Mouse (Mus musculus): ENCODE data around the gene Ccdc177. TPM values are rescaled to one million over a fixed set of nuclear protein-coding genes. Genes with fewer than 3 reads are reported as not detected.
"Not testable (repeated sequence)": the region's sequence is repeated elsewhere in the genome, so short reads cannot be mapped to it uniquely, and the experiment has no call there.

The Ccdc177 gene
- polyA plus RNA-seq, 1 experiment from 2014 or later: 0.17 TPM

DNA sequence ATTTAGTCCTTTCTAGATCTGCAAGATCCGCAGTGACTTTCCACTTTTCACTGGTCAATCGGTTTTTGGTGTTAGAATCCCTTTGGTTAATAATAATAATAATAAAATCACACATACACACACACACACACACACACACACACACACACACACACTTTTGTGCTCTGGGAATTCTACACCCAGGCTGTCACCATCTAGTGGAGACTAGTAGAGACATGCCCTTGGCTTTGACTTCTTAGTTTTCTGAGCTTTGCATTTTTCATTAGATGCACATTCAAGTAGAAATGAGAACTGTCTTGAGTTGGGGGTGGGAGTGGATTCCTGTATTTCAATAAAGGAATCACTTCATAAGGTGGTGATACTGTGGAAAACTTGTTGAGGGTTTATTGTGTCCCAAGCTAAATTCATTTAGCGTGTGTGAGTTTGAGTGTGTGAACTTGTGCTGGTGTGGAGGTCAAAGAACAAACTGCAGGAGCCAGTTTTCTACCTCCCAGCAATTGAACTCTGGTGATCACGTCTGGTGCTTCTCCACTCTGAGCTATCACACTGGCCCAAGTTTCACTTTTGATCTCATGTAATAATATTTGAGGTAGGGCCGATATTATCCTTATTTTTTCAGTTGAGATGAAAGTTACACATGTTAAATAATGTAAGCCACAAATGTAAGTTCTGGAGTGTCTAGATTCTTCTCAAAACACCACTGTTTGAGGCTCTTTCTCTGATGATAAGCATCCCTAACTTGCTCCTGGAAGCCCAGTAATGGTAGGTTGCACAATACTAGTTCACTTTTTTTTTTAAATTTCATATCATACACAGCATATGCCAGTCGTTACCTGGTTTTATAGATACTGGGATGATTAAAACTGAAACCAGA, 31.3 kb upstream of the Ccdc177 start:
- Histone ChIP-seq H3K4me3 (replicated peaks) (peak overlapping the region; percentile 99), H3K9ac (peak overlapping the region; percentile 93), H3K27me3 (0 out of 2 replicates have a peak, but pooled peaks cover 8% of the 10 kb centered on the region), H3K4me2 (peak overlapping the region; percentile 68), H3K27ac (peak overlapping the region; percentile 97), H3K36me3 (no peaks in the 10 kb centered on the region), H3K9me3 (replicated peaks) (no peaks in the 10 kb centered on the region), H3K4me1 (peaks cover 41% of the 10 kb centered on the region)
- 40% methylated on average over 6 of the region's 6 CpGs for WGBS
- ATAC-seq (replicated peaks; ENCODE audit: low FRiP score): no peak

DNA sequence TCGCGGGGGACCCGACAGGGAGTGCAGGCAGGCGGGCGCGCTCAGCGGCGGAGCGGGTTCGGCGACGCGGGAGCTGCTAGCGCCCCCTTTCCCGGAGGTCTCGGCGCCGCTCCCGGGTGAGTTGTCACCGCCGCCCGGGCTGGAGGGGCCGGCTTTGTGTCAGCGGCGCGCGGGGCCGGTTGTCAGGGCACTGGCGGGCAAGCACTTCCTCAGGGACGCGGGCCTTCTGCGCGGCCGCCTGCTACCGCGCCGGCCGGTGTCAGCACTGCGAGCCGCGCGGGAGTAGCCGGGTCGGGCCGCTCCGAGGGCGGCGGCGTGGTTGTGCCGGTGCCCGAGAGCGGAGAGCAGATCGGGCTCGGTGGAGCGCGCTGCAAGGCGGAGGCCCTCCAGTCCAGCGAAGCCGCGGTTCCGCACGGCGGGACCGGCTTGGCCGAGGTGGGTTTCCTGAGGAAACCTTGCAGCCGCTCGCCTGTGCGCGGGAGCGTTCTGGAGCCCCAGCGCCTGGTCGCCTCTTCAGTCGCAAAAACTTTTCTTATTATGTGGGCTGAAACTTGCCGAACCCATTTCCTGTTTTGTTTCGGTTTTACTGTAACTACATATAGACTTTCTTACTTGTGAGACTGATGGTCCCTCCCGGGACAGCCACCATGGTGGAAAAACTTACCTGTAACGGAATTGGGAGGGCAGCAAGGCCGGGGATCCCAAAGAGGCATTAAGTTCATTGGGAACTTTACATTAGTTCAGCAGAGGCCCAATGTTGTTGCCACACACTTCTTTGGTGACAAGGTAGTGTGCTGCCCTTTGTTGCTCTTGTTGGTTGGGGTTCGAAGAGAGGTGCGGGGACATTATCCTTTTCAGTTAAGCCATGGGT, 30.4 kb upstream of the Ccdc177 start:
- Histone ChIP-seq H3K27me3 (0 out of 2 replicates have a peak, but pooled peaks cover 8% of the 10 kb centered on the region), H3K36me3 (no peaks in the 10 kb centered on the region), H3K4me1 (peaks cover 41% of the 10 kb centered on the region), H3K9me3 (replicated peaks) (no peaks in the 10 kb centered on the region), H3K27ac (peak overlapping the region; percentile 97), H3K4me2 (peak overlapping the region; percentile 68), H3K9ac (peak overlapping the region; percentile 93), H3K4me3 (replicated peaks) (peak overlapping the region; percentile 99)
- peak; percentile 76 for ATAC-seq (replicated peaks; ENCODE audit: low FRiP score)
- WGBS: under 1% methylated on average over 80 of the region's 80 CpGs

DNA sequence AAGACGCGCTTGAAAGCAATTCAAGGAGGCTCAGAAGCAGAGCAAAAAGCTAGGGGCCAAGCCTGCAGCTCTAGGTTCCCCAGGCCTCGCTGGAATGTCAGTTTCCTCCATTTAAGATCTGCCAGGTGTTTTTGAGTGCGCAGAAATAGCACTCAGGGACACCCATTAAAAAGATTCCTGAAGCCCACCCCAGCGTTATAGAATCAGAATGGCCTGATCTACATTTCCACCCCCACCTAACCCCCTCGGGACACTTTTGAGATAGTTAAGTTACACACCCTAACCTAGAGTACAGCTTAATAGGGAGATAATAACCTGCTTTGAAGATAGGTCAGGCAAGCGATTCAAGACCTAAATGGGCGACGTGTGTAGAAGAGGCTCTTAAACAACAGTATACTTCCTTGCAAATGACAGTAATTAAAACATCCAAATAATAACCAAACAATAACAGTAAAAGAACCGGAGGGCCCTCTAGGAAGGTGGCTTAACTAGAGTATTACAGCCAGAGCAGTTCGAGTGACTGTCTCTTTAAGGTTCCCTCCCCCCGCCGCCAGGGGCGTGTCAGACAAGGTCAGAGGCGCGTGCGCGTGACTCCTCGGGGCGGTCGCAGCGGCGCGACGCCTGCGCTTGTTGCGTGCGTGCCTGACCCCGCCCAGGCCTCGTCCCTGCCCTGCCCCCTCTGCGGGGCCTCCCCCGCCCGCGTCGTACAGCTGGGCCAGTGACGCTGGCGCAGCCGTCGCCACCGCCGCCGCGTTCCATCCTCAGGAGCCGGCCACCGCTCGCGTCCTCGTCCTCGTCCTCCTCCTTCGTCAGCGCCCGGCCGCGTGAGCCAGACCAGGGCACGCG, 29.6 kb upstream of the Ccdc177 start, which contains the start of gene Susd6:
Gene Susd6 (plus strand): TSS at position 662 of the 846 bp plus-strand sequence.
- Histone ChIP-seq H3K27me3 (0 out of 2 replicates have a peak, but pooled peaks cover 8% of the 10 kb centered on the region), H3K4me3 (replicated peaks) (peak within 1 kb of the TSS; percentile 99), H3K4me2 (peak within 1 kb of the TSS; percentile 68), H3K9me3 (replicated peaks) (no peaks in the 10 kb centered on the region), H3K9ac (peak within 1 kb of the TSS; percentile 93), H3K4me1 (peaks cover 39% of the 10 kb centered on the region), H3K27ac (peak within 1 kb of the TSS; percentile 97), H3K36me3 (no peaks in the 10 kb centered on the region)
- 2% methylated on average over 56 of the region's 56 CpGs for WGBS
- peak; percentile 99 for ATAC-seq (replicated peaks; ENCODE audit: low FRiP score)

DNA sequence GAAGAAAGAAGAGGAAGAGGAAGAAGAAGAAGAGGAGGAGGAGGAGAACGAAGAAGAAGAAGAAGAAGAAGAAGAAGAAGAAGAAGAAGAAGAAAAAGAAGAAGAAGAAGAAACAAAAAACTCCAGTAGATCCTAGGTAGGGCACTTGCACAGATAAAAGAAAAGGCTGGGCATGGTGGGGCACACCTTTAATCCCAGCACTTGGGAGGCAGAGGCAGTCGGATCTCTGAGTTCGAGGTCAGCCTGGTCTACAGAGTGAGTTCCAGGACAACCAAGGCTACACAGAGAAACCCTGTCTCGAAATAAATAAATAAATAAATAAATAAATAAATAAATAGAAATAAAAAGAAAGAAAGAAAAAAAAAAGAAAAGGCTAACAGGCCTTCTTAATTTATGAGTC, 28.8 kb upstream of the Ccdc177 start:
- H3K4me2 ChIP-seq: not testable (repeated sequence)

DNA sequence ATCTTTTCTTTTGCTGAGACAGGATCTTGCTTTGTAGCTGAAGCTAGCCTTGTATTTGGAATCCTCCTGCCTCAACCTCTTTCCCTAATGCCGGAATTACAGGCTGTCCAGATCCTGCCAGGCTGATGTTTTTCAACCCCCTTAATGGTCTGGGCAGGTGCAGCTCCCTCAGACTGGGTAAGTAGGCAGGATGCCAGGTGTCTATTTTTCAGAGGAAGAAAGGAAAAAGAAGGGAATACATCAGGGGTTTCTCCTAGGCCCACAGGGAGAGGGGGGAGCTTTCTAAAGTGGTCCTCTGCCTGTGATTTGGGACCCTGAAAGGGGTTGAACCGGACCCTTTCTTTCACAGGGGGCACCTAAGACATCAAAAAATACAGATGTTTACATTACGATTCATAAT, 27.7 kb upstream of the Ccdc177 start:
- H3K4me2 ChIP-seq: no peak overlapping the region
- 0 out of 2 replicates have a peak, but pooled peaks cover 10% of the 10 kb centered on the region for H3K27me3 ChIP-seq
- no peaks in the 10 kb centered on the region for H3K36me3 ChIP-seq
- no peaks in the 10 kb centered on the region for H3K9me3 ChIP-seq (replicated peaks)
- 85% methylated on average over 3 of the region's 3 CpGs for WGBS
- H3K4me3 ChIP-seq (replicated peaks): no peak overlapping the region
- no peak overlapping the region for H3K9ac ChIP-seq
- no peak overlapping the region for H3K27ac ChIP-seq
- H3K4me1 ChIP-seq: peaks cover 29% of the 10 kb centered on the region
- ATAC-seq (replicated peaks; ENCODE audit: low FRiP score): no peak

More for the DNA sequence above, 28.8 kb upstream of the Ccdc177 start:
- H3K9ac ChIP-seq; H3K4me3 ChIP-seq (replicated peaks); H3K9me3 ChIP-seq (replicated peaks); ATAC-seq (replicated peaks; ENCODE audit: low FRiP score); H3K36me3 ChIP-seq; H3K27ac ChIP-seq; H3K27me3 ChIP-seq: not testable (repeated sequence)
- WGBS: 82% methylated on average over 4 of the region's 4 CpGs
- H3K4me1 ChIP-seq: peaks cover 37% of the 10 kb centered on the region

DNA sequence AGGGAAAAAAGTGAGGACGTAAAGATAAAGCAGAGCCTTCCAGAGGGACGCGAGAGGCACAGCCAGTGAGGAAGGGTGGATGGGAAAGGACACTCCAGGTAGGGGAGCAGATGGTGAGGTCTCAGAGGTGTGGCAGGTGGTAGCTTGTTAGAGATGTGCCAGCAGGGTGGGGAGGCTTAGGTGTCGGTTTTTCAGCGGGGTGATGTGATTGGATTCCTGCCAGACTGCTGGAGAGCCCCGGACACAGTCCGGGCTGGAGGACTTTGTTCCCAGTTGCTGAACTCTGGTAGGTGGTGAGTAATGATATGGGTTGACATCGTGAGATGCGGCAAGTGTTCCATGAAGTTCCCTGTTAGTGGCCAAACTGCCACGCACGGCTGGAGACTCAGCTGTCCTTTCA, 27.1 kb upstream of the Ccdc177 start:
- Histone ChIP-seq H3K36me3 (no peaks in the 10 kb centered on the region), H3K9me3 (replicated peaks) (no peaks in the 10 kb centered on the region), H3K4me2 (no peak overlapping the region), H3K4me3 (replicated peaks) (no peak overlapping the region), H3K27ac (no peak overlapping the region), H3K9ac (no peak overlapping the region), H3K4me1 (peaks cover 23% of the 10 kb centered on the region), H3K27me3 (0 out of 2 replicates have a peak, but pooled peaks cover 10% of the 10 kb centered on the region)
- 36% methylated on average over 11 of the region's 11 CpGs for WGBS
- no peak for ATAC-seq (replicated peaks; ENCODE audit: low FRiP score)

DNA sequence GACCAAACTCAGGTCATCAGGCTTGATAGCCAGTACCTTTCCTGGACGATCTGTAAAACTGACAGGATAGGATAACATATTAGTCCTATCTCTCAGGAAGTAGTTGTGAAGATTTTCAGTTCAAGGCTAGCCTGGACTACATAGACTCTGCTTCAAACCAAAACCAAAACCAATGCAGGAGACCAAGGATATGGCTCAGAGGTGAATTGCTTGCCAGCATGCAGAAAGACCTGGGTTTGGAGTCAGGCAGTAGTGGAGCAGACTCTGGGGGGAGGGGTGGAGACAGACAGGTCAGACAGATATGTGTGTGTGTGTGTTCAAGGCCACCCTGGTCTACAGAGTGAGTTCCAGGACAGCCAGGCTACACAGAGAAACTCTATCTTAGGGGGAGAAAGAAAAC, 26.1 kb upstream of the Ccdc177 start:
- Histone ChIP-seq H3K4me2 (no peak overlapping the region), H3K9ac (no peak overlapping the region), H3K4me1 (peaks cover 13% of the 10 kb centered on the region), H3K36me3 (no peaks in the 10 kb centered on the region), H3K27ac (no peak overlapping the region), H3K4me3 (replicated peaks) (no peak overlapping the region), H3K27me3 (0 out of 2 replicates have a peak, but pooled peaks cover 10% of the 10 kb centered on the region), H3K9me3 (replicated peaks) (no peaks in the 10 kb centered on the region)
- ATAC-seq (replicated peaks; ENCODE audit: low FRiP score): no peak
- WGBS: 71% methylated on average over 1 of the region's 1 CpGs

DNA sequence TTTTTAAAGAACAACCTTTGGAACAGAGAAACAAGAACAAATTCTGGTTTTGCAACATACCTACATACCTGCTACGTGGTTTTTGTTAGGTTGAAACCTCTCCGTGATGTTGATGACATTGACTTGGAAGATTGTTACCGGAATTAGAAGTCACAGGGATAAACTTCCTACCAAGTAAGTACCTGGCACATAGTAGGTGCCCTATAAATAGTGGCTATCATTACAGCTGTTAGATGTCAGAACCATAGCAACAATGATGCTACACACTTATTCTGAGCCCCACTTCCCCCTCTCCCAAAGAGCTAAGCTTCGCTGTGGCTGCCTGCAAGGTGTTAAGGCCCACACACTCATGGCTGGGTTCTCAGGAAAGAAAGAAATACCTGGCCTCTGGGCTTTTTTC, 25.1 kb upstream of the Ccdc177 start:
- H3K27ac ChIP-seq: no peak overlapping the region
- H3K4me3 ChIP-seq (replicated peaks): no peak overlapping the region
- ATAC-seq (replicated peaks; ENCODE audit: low FRiP score): no peak
- peaks cover 9% of the 10 kb centered on the region for H3K4me1 ChIP-seq
- WGBS: 90% methylated on average over 4 of the region's 4 CpGs
- H3K36me3 ChIP-seq: no peaks in the 10 kb centered on the region
- H3K4me2 ChIP-seq: no peak overlapping the region
- 0 out of 2 replicates have a peak, but pooled peaks cover 10% of the 10 kb centered on the region for H3K27me3 ChIP-seq
- H3K9me3 ChIP-seq (replicated peaks): no peaks in the 10 kb centered on the region
- H3K9ac ChIP-seq: no peak overlapping the region

DNA sequence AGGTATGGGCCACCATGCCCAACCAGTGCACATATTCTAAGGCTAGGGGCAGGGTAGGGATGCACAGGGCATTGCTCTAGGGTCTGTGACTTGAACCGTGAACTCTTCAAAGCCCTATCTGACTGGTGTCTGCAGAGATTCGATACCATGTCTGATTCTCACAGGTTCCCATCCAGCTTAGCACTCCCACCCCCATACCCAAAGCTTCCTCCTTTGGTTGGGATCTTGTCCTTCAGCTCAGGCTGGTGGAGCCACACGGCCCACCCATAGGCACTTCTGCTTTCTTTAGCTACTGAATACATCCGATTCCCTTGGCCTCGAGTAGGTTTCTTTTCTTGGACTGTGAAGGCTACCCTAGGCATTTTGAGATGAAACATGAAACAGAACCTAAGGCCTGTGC, 24.5 kb upstream of the Ccdc177 start:
- 0 out of 2 replicates have a peak, but pooled peaks cover 10% of the 10 kb centered on the region for H3K27me3 ChIP-seq
- H3K9me3 ChIP-seq (replicated peaks): no peaks in the 10 kb centered on the region
- H3K9ac ChIP-seq: no peak overlapping the region
- no peak overlapping the region for H3K4me2 ChIP-seq
- WGBS: 84% methylated on average over 5 of the region's 5 CpGs
- no peaks in the 10 kb centered on the region for H3K36me3 ChIP-seq
- H3K27ac ChIP-seq: no peak overlapping the region
- ATAC-seq (replicated peaks; ENCODE audit: low FRiP score): no peak
- H3K4me1 ChIP-seq: peaks cover 9% of the 10 kb centered on the region
- H3K4me3 ChIP-seq (replicated peaks): no peak overlapping the region

DNA sequence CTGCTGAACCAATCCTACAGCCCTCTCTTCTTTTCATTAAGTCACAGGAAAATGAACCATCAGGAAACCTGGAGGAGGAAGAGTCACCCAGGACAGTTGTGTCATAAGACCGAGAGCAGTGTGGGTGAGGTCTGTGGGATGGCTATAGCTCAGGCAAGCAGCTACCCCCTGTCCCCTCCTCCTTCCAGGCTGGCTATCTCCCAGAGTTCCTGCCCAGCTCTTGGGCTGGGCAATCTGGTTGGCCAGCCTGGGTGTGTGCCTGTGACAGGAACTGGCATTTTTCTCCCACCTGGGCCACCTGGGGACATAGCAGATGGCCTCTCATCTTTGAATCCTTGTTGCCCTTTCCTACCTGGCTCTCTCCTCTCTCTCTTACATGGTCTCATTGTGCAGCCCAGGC, 23.4 kb upstream of the Ccdc177 start:
- Histone ChIP-seq H3K4me1 (0 out of 2 replicates have a peak, but pooled peaks cover 5% of the 10 kb centered on the region), H3K4me3 (replicated peaks) (no peak overlapping the region), H3K4me2 (no peak overlapping the region), H3K27me3 (0 out of 2 replicates have a peak, but pooled peaks cover 10% of the 10 kb centered on the region), H3K36me3 (no peaks in the 10 kb centered on the region), H3K9me3 (replicated peaks) (no peaks in the 10 kb centered on the region), H3K27ac (no peak overlapping the region), H3K9ac (no peak overlapping the region)
- 74% methylated on average over 1 of the region's 1 CpGs for WGBS
- ATAC-seq (replicated peaks; ENCODE audit: low FRiP score): no peak

DNA sequence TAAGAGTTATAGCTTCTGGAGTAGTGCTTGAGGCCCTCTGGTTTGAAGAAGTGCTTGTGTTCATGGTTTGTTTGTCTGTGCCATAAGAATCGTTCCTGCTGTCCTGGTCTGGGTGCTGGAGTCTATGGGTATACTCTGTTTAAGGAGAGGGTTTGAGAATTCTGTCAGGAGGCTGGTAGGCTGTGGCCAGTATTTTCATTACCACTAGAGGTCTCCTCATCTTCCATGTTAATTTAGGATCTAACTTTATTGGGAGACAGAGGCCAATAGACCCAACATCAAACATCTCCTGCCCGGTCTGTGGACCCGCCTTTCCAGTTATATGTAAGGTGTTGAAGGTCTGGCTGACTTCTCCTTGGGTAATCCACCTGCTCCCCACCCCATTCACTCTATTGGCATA, 22.4 kb upstream of the Ccdc177 start:
- 43% methylated on average over 3 of the region's 3 CpGs for WGBS
- 0 out of 2 replicates have a peak, but pooled peaks cover 5% of the 10 kb centered on the region for H3K4me1 ChIP-seq
- no peak overlapping the region for H3K27ac ChIP-seq
- H3K9me3 ChIP-seq (replicated peaks): no peaks in the 10 kb centered on the region
- no peak for ATAC-seq (replicated peaks; ENCODE audit: low FRiP score)
- H3K9ac ChIP-seq: no peak overlapping the region
- H3K4me3 ChIP-seq (replicated peaks): no peak overlapping the region
- no peaks in the 10 kb centered on the region for H3K36me3 ChIP-seq
- H3K4me2 ChIP-seq: no peak overlapping the region
- 0 out of 2 replicates have a peak, but pooled peaks cover 6% of the 10 kb centered on the region for H3K27me3 ChIP-seq
